Mouse (Mus musculus) neural tube, embryonic 12.5 days (tissue): ENCODE measurements around the gene Mup6. TPM values are rescaled to one million over a fixed set of nuclear protein-coding genes. Genes with fewer than 3 reads are reported as not detected.
"Not testable (repeated sequence)": the region's sequence is repeated elsewhere in the genome, so short reads cannot be mapped to it uniquely, and the experiment has no call there.

Experiments
- ATAC-seq: fragments of 200-750 bp; cut with Nextera tagmentation; 2 replicates; pipeline ENCODE4 v1.8.0; 2017; ENCODE audit warnings: low read depth, mild to moderate bottlenecking, moderate TSS enrichment, moderate library complexity; ENCODE audit not compliant: low FRiP score
- H3K27ac ChIP-seq: fragments of 300-500 bp; sonication (generic); 2 replicates; pipeline ENCODE4 v1.5.1; 2016
- H3K27me3 ChIP-seq: fragments of 300-500 bp; sonication (generic); replicated peaks from 2 replicates; pipeline ENCODE4 v1.6.1; 2016; ENCODE audit warnings: mild to moderate bottlenecking
- H3K36me3 ChIP-seq: fragments of 300-500 bp; sonication (generic); 2 replicates; pipeline ENCODE4 v1.6.1; 2016; ENCODE audit warnings: mild to moderate bottlenecking
- H3K4me1 ChIP-seq: fragments of 300-500 bp; sonication (generic); 2 replicates; pipeline ENCODE4 v1.6.1; 2016
- H3K4me2 ChIP-seq: fragments of 300-500 bp; sonication (generic); replicated peaks from 2 replicates; pipeline ENCODE4 v1.6.1; 2016; ENCODE audit warnings: mild to moderate bottlenecking
- H3K4me3 ChIP-seq: fragments of 300-500 bp; sonication (generic); 2 replicates; pipeline ENCODE4 v1.5.1; 2016
- H3K9ac ChIP-seq: fragments of 300-500 bp; sonication (generic); 2 replicates; pipeline ENCODE4 v1.6.1; 2016; ENCODE audit warnings: mild to moderate bottlenecking
- H3K9me3 ChIP-seq: fragments of 300-500 bp; sonication (generic); 2 replicates; pipeline ENCODE4 v1.6.1; 2016; ENCODE audit warnings: mild to moderate bottlenecking
- WGBS: fragments of 180-500 bp; shearing (Covaris S2); methylation state at CpG from one replicate; pipeline ENCODE4 v1.1.7; 2016; 5-methylcytosine and 5-hydroxymethylcytosine counted together
- polyA plus RNA-seq: library from polyadenylated mRNA; unstranded; fragments of >200 nt; fragmentation: Nextera tagmentation; extraction: Ambion mirVana; gene quantifications from 2 replicates; pipeline ENCODE4 v1.2.1, GENCODE M21; 2016

The Mup6 gene
- 0.28 TPM in 1 of 2 replicates, not detected in the other for polyA plus RNA-seq

DNA sequence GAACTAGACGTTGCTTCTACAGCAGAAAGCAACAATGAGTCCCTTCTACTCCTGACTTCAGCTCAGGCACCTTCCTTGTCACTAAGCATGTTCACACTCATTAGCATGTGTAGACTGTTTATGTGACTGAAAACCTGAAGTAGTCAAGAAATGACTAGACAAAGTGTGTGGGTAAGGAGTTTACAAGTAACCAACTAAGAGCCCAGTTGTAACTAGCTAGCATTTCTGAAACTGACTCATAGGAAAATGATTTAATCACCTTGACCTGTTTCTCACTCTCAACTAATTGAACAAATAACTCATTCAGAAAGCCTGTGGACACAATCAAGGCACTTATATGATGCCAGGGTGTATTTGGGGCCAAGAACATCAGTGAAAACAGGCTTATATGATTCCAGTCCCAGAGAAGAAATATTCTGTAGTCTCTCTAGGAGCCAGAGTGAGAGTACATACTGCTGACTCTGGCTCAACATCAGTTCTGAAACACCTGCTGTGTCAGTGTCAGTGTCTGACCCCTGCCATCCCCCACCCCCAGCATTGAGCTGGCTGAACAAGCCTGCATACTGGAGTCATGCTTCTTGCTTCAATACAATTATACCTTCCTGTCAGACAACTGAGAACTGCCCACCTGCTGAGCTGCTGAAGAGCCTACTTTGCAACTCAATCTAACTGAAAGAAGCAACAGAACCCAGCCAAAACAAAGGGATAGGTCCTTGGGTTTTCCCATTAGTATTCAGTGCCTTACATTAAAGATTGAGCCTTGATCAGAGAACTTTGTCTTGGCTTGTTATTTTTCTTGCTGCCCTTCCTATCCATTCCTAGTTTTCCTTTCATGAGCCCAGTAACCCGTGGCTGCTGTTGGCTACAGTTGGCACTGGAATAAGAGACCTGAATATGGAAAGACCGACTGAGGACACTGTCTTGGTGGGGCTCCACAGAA lies at the start of gene Mup6:
TSS of gene Mup6 (plus strand) at position 890 of the 940 bp plus-strand sequence.
- Histone ChIP-seq H3K27me3 (no peaks in the 10 kb centered on the region), H3K4me1 (no peaks in the 10 kb centered on the region), H3K4me3 (no peak within 1 kb of the TSS), H3K27ac (no peak within 1 kb of the TSS), H3K4me2 (no peak within 1 kb of the TSS), H3K36me3 (no peaks in the 10 kb centered on the region), H3K9ac (no peak within 1 kb of the TSS), H3K9me3 (no peaks in the 10 kb centered on the region)
- WGBS, result 37% methylated on average over 3 of the region's 3 CpGs
- ATAC-seq, result no peak

DNA sequence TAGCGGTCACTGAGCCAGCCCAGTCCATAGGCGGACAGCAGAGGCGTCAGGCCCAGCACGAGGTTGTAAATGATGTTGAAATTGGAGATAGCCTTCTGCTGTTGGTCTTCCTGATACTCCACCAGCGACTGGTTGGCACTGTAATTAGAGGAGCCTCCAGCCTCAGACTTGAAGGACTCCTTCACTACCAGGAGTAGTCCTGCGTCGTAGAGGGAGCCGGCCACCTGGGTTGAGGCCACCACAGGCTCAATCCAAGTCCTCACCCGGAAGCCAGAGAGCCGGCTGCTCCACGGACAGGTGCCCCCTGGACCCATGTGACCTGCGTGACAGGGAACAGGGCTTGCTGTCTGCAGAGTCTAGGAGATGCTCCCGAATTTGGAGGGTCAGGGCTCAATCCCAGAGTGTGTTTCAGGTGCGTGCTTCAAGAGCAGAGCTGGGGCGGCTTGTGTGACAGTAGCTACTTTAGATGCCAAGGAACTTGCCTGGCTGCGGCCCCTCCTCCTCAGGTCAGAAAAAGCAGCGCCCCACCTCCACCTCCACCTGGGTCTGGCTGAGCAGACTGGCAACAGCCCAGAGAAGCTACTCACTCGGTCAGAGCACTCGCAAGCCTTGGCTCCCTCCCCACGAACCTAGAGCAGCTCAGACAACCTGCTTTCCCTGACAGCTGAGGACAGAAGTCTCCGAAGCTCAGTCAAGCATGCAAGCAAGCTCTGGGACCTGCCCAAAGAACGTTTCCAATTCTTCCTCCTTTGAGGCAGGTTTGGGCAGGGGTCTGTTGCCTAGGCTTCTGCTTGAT lies 49.3 kb upstream of the Mup6 start, which contains the start of gene Slc46a2:
TSS of gene Slc46a2 (minus strand) at position 449 of the 796 bp plus-strand sequence.
- H3K9ac ChIP-seq, result no peak within 1 kb of the TSS
- peaks cover 11% of the 10 kb centered on the region for H3K27me3 ChIP-seq
- H3K9me3 ChIP-seq, result no peaks in the 10 kb centered on the region
- no peak within 1 kb of the TSS for H3K4me3 ChIP-seq
- 0 out of 2 replicates have a peak within 1 kb of the TSS, but pooled peaks have one; percentile 24 for H3K4me2 ChIP-seq
- ATAC-seq, result no peak
- no peaks in the 10 kb centered on the region for H3K4me1 ChIP-seq
- no peaks in the 10 kb centered on the region for H3K36me3 ChIP-seq
- WGBS, result 19% methylated on average over 22 of the region's 22 CpGs
- no peak within 1 kb of the TSS for H3K27ac ChIP-seq

DNA sequence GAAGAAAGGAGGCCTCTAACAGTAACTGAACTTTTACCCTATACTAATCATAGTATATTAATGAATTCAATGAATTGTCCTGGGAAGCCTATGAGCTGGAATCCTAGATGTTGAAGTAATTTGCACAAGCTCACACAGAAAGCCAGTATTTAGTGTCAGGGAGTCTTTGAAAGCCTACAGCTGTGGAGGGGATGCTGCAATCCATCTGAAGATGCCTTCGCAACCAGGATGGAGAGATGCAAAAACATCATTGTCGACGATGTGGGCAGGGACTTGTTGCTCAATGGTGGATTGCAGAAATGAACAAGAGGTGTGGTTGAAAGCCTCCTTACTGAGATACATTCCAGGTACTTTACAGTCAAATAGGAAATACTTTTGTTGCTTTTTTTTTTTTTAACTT lies 46.1 kb upstream of the Mup6 start:
- no peak overlapping the region for H3K4me3 ChIP-seq
- no peak for ATAC-seq
- no peak overlapping the region for H3K9ac ChIP-seq
- H3K9me3 ChIP-seq, result no peaks in the 10 kb centered on the region
- no peak overlapping the region for H3K27ac ChIP-seq
- no peaks in the 10 kb centered on the region for H3K36me3 ChIP-seq
- H3K4me1 ChIP-seq, result no peaks in the 10 kb centered on the region
- H3K4me2 ChIP-seq, result no peak overlapping the region
- 90% methylated on average over 3 of the region's 3 CpGs for WGBS
- H3K27me3 ChIP-seq, result peaks cover 11% of the 10 kb centered on the region

DNA sequence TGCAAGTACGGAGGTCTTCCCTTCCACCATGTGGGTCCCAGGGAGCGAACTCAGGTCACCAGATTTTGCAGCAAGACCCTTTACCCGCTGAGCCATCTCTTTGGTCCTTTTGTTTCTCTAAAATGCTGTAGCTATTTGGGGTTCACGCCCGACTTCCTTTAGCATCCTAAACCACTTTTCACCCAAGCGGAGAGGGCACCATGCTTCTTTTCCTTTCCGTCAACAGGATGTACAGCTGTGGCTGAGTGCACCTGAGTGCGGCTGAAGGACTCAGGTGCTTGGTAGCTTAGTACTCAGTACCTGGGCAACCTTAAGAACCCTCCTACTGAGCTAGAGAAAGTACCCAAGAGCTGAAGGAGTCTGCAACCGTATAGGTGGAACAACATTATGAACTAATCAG lies 39.0 kb upstream of the Mup6 start:
- 86% methylated on average over 9 of the region's 9 CpGs for WGBS
- Histone ChIP-seq H3K27ac (no peak overlapping the region), H3K4me2 (no peak overlapping the region), H3K9me3 (no peaks in the 10 kb centered on the region), H3K36me3 (no peaks in the 10 kb centered on the region), H3K9ac (no peak overlapping the region), H3K4me3 (no peak overlapping the region), H3K27me3 (no peaks in the 10 kb centered on the region), H3K4me1 (no peaks in the 10 kb centered on the region)
- no peak for ATAC-seq

DNA sequence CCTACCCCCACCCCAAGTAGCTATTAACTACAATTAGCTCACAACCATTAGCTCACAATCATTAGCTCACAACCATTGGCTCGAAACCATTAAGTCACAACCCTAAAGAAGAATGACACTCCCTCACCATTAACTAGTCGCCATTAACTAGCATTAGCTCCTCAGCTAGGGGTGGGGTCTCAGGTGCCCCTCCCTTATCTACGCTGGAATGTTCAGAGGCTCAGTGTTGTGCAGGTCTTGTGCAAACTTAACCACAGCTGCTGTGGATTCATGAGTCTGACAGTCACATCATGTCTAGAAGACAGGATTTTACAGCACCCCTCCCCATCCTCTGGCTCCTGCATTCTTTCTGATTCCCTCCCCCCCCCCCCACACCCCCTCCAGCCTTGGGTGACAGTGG lies 36.4 kb upstream of the Mup6 start:
- no peaks in the 10 kb centered on the region for H3K27me3 ChIP-seq
- 66% methylated on average over 3 of the region's 3 CpGs for WGBS
- ATAC-seq, result no peak
- no peak overlapping the region for H3K4me3 ChIP-seq
- no peak overlapping the region for H3K9ac ChIP-seq
- no peaks in the 10 kb centered on the region for H3K4me1 ChIP-seq
- no peak overlapping the region for H3K27ac ChIP-seq
- no peaks in the 10 kb centered on the region for H3K9me3 ChIP-seq
- no peaks in the 10 kb centered on the region for H3K36me3 ChIP-seq
- no peak overlapping the region for H3K4me2 ChIP-seq

DNA sequence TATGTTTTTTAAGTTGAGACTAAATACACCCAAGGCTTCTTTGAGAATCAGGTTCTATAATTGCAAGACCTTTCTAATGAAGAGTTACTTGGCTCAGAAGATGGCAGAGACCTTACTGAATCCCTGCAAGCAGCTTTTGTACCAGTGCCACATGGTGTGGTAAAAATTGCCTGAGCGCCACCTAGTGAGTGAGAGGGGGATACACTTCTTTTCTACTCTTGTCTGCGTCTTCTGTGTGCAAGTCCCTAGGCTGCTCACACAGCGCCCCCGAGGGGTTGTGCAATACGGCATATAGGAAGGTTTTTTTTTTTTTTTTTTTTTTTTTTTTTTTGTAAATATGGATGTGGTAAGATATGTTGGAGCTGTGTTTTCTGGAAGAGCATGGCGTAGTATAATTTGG lies 35.7 kb upstream of the Mup6 start:
- H3K4me3 ChIP-seq, result no peak overlapping the region
- WGBS, result 31% methylated on average over 6 of the region's 6 CpGs
- H3K27me3 ChIP-seq, result no peaks in the 10 kb centered on the region
- no peak overlapping the region for H3K27ac ChIP-seq
- H3K9me3 ChIP-seq, result no peaks in the 10 kb centered on the region
- no peaks in the 10 kb centered on the region for H3K36me3 ChIP-seq
- ATAC-seq, result peak; percentile 42; the same call in 1 of the 2 replicates
- no peak overlapping the region for H3K9ac ChIP-seq
- H3K4me2 ChIP-seq, result no peak overlapping the region
- H3K4me1 ChIP-seq, result no peaks in the 10 kb centered on the region

DNA sequence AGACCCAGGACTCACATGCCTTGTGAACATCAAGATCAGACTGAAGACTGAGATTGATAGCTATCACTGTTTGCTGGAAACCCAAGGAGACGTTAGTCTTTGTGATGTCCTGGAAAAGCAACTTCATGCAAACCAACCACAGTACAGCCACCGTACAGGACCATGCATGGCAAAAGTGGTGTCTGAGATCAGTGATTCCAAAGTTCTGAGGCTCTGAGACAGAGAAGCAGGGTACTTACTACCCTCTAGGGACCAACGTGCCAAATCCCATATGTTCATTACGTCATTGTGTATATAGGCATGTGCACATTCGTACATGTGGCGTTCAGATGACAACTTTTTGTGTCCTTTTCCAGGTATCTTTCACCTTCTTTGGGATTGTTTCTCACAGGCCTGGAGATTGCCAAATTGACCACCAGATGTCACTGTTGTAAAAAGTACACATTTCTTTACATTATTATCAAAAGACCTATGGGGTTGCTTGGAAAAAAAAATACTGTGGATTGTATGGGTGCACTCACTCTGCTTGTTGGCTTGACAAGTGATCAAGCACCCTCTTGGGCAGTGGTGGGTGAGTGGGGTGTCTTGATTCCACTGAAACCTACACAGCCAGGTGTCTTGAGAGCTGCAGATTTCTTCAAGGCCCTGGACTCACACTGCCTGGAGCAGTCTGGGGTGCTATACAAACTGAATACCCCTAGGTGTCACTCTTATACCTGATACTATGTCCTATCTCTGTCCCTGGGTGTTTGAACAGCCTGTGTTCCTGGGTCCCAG lies 31.4 kb upstream of the Mup6 start:
- Histone ChIP-seq H3K36me3 (no peaks in the 10 kb centered on the region), H3K4me1 (no peaks in the 10 kb centered on the region), H3K27ac (no peak overlapping the region), H3K9me3 (no peaks in the 10 kb centered on the region), H3K9ac (no peak overlapping the region), H3K4me2 (no peak overlapping the region), H3K27me3 (no peaks in the 10 kb centered on the region), H3K4me3 (no peak overlapping the region)
- 60% methylated on average over 6 of the region's 6 CpGs for WGBS
- peak; percentile 83 for ATAC-seq

DNA sequence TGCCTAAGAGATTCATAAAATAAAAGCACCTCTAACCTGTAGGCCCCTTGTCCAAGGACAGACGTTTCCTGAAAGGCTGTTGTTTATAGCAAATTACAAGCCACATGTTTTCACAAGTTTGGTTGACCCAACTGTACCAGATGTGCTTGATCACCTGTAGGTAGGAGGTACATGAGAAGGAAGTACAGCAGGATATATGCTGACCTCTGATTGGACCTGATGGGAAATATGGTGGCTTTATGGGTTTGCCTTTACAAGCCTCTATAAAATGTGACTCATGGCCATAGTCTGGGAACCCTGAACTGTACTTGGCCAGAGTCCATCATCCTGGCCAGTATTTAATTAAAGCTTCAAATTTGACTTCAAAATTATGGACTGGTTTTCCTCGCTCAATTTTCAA lies 26.6 kb upstream of the Mup6 start:
- H3K27ac ChIP-seq, result no peak overlapping the region
- H3K4me1 ChIP-seq, result no peaks in the 10 kb centered on the region
- no peaks in the 10 kb centered on the region for H3K27me3 ChIP-seq
- no peak for ATAC-seq
- no peaks in the 10 kb centered on the region for H3K9me3 ChIP-seq
- no peak overlapping the region for H3K4me3 ChIP-seq
- no peak overlapping the region for H3K9ac ChIP-seq
- H3K36me3 ChIP-seq, result no peaks in the 10 kb centered on the region
- no peak overlapping the region for H3K4me2 ChIP-seq
- WGBS, result 73% methylated on average over 2 of the region's 2 CpGs

DNA sequence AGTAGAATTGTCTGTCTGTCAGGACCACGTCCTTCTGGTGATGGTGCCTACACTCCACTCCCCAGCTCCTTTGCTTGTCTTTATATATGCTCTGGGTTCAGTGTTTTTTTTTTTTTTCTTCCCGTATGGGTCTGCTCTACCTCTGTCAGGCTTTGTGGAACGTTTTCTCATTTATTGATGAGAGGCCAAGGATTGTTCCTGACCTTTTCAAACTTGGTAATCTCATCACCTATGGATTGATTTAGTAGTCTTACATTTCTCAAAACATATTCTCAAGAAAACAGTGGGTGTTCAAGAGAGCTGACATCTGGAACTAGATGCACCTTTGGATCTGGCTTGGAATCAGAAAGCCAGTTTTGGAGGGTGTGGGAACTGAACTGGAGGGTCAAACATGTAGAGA lies 3.5 kb upstream of the Mup6 start, which contains the start of gene Mup4:
TSS of gene Mup4 (minus strand) at position 101 of the 400 bp plus-strand sequence.
- H3K4me2 ChIP-seq, result no peak within 1 kb of the TSS
- H3K9ac ChIP-seq, result no peak within 1 kb of the TSS
- H3K4me3 ChIP-seq, result no peak within 1 kb of the TSS
- no peak within 1 kb of the TSS for H3K27ac ChIP-seq
- no peak for ATAC-seq
- 84% methylated on average over 3 of the region's 3 CpGs for WGBS
- no peaks in the 10 kb centered on the region for H3K36me3 ChIP-seq
- H3K4me1 ChIP-seq, result no peaks in the 10 kb centered on the region
- H3K9me3 ChIP-seq, result no peaks in the 10 kb centered on the region
- no peaks in the 10 kb centered on the region for H3K27me3 ChIP-seq

DNA sequence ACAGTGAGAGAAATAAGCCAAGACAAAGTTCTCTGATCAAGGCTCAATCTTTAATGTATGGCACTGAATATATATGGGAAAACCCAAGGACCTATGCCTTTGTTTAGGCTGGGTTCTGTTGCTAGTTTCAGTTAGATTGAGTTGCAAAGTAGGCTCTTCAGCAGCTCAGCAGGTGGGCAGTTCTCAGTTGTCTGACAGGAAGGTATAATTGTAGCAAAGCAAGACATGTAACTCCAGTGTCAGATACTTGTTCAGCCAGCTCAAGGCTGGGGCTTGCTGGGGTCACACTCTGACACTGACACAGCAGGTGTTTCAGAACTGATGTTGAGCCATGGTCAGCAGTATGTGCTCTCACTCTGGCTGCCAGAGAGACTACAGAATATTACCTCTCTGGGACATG lies 33.8 kb downstream of the Mup6 start:
- not testable (repeated sequence) for H3K9ac ChIP-seq, H3K9me3 ChIP-seq, H3K27ac ChIP-seq, ATAC-seq, H3K27me3 ChIP-seq, H3K4me2 ChIP-seq, H3K4me3 ChIP-seq, H3K36me3 ChIP-seq, H3K4me1 ChIP-seq

DNA sequence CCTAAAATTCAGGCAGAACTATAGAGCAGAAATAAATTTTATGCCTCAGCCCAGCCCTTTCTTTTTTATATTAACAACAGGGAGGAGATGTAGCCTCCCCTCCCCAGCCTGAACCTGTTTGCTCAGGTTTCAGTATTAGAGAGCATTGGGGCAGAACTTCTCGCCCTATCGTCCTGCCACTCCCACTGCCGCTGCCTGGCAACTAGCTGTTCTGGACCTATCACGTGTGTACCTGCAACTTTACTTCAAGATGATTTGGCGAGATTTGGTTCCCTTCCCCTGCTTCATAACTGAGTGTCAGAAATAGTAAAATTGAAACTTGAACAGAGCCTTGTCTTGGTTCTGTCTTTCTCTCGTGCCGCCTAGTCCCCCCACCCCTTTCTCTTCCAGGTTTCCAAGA lies 56.0 kb downstream of the Mup6 start:
- H3K4me2 ChIP-seq, H3K4me1 ChIP-seq, H3K36me3 ChIP-seq, H3K9me3 ChIP-seq, H3K4me3 ChIP-seq, H3K9ac ChIP-seq, ATAC-seq, H3K27me3 ChIP-seq, H3K27ac ChIP-seq: not testable (repeated sequence)
- 90% methylated on average over 7 of the region's 7 CpGs for WGBS
